Mouse (Mus musculus) limb, embryonic 14.5 days (tissue): ENCODE data around the gene Mycbp2. TPM values are rescaled to one million over a fixed set of nuclear protein-coding genes. Genes with fewer than 3 reads are reported as not detected.

ENCODE experiments used
- ATAC-seq: fragments of 200-750 bp; cut with Nextera tagmentation; 2 replicates; pipeline ENCODE4 v1.8.0; 2017; ENCODE audit warnings: low read depth, moderate number of reproducible peaks, moderate TSS enrichment; ENCODE audit not compliant: low FRiP score
- DNase-seq: peaks from one replicate; pipeline ENCODE4 v3.0.0-alpha.2; 2015; ENCODE audit warnings: low spot score
- H3K27ac ChIP-seq: fragments of 300-500 bp; sonication (generic); replicated peaks from 2 replicates; pipeline ENCODE4 v1.5.1; 2014; ENCODE audit warnings: low read depth, mild to moderate bottlenecking, low read length, moderate library complexity, mixed read lengths
- H3K27me3 ChIP-seq: fragments of 300-500 bp; sonication (generic); 2 replicates; pipeline ENCODE4 v1.6.1; 2014; ENCODE audit warnings: low read length, mixed read lengths; ENCODE audit not compliant: control insufficient read depth, insufficient read depth
- H3K36me3 ChIP-seq: fragments of 300-500 bp; sonication (generic); 2 replicates; pipeline ENCODE4 v1.6.1; 2014; ENCODE audit warnings: mild to moderate bottlenecking, low read length, moderate library complexity, mixed read lengths; ENCODE audit not compliant: control insufficient read depth, insufficient read depth
- H3K4me1 ChIP-seq: fragments of 300-500 bp; sonication (generic); 2 replicates; pipeline ENCODE4 v1.6.1; 2014; ENCODE audit warnings: antibody characterized with exemption, low read length, mixed read lengths; ENCODE audit not compliant: control insufficient read depth, insufficient read depth
- H3K4me2 ChIP-seq: fragments of 300-500 bp; sonication (generic); replicated peaks from 2 replicates; pipeline ENCODE4 v1.6.1; 2014; ENCODE audit warnings: low read depth, mild to moderate bottlenecking, low read length, moderate library complexity; ENCODE audit not compliant: severe bottlenecking
- H3K4me3 ChIP-seq: fragments of 300-500 bp; sonication (generic); replicated peaks from 2 replicates; pipeline ENCODE4 v1.5.1; 2014; ENCODE audit warnings: low read length
- H3K9ac ChIP-seq: fragments of 300-500 bp; sonication (generic); 2 replicates; pipeline ENCODE4 v1.6.1; 2014; ENCODE audit warnings: mild to moderate bottlenecking, low read depth, low read length, moderate library complexity; ENCODE audit not compliant: severe bottlenecking
- H3K9me3 ChIP-seq: fragments of 300-500 bp; sonication (generic); 2 replicates; pipeline ENCODE4 v1.6.1; 2016; ENCODE audit warnings: low read length; ENCODE audit not compliant: control insufficient read depth
- POLR2A ChIP-seq: fragments of 200-500 bp; IDR thresholded peaks from 2 replicates; pipeline ENCODE4 v1.8.0; 2012; ENCODE audit warnings: inconsistent platforms, mild to moderate bottlenecking, moderate library complexity, borderline replicate concordance; ENCODE audit not compliant: insufficient read depth, insufficient read length; ENCODE audit errors: extremely low read depth
- whole genome bisulfite sequencing: fragments of 180-500 bp; shearing (Covaris S2); extraction: QIAGEN DNeasy Blood & Tissue Kit; methylation state at CpG from one replicate; pipeline ENCODE4 v1.1.7; 2014; 5-methylcytosine and 5-hydroxymethylcytosine counted together
- polyA plus RNA-seq, 2 experiments: library from polyadenylated mRNA; depleted of rRNA in 1 of 2; stranded (reverse) in 1 of 2; unstranded in 1 of 2; fragments of >200 nt; fragmentation: Nextera tagmentation in 1 of 2; extraction: Ambion mirVana in 1 of 2; gene quantifications; 2 replicates each; pipeline versions ENCODE4 v1.2.1 to v1.2.3; 2012 to 2014

The Mycbp2 gene
- polyA plus RNA-seq, 2 experiments, result 33.3 to 43.1 TPM

GRCm38 (mm10) chr14:103260437-103260836 is 86.2 kb downstream of the Mycbp2 start:
- Histone ChIP-seq H3K9ac (no peak overlapping the region), H3K27ac (no peak overlapping the region), H3K9me3 (no peaks in the 10 kb centered on the region), H3K36me3 (peaks cover 30% of the 10 kb centered on the region), H3K4me1 (no peaks in the 10 kb centered on the region), H3K4me2 (no peak overlapping the region), H3K27me3 (no peaks in the 10 kb centered on the region), H3K4me3 (no peak overlapping the region)
- DNase-seq (no peak), ATAC-seq (no peak)
- no peak for TF ChIP-seq POLR2A
- 100% methylated on average over 2 of the region's 2 CpGs for WGBS

- peaks cover 30% of the 10 kb centered on the region for H3K36me3 ChIP-seq
- H3K27ac ChIP-seq, result no peak overlapping the region
- H3K9me3 ChIP-seq, result no peaks in the 10 kb centered on the region
- DNase-seq (no peak), ATAC-seq (no peak)
- 84% methylated on average over 2 of the region's 2 CpGs for WGBS
- no peak overlapping the region for H3K9ac ChIP-seq
- no peak for TF ChIP-seq POLR2A
- H3K27me3 ChIP-seq, result no peaks in the 10 kb centered on the region
- H3K4me2 ChIP-seq, result no peak overlapping the region
- no peaks in the 10 kb centered on the region for H3K4me1 ChIP-seq
- H3K4me3 ChIP-seq, result no peak overlapping the region
Observed at GRCm38 (mm10) chr14:103258745-103259144, 87.9 kb downstream of the Mycbp2 start.

GRCm38 (mm10) chr14:103256866-103257265 is 89.7 kb downstream of the Mycbp2 start:
- TF ChIP-seq POLR2A, result no peak
- Histone ChIP-seq H3K4me3 (no peak overlapping the region), H3K27me3 (no peaks in the 10 kb centered on the region), H3K4me2 (no peak overlapping the region), H3K36me3 (peaks cover 27% of the 10 kb centered on the region), H3K9ac (no peak overlapping the region), H3K4me1 (no peaks in the 10 kb centered on the region), H3K9me3 (no peaks in the 10 kb centered on the region), H3K27ac (no peak overlapping the region)
- no peak for DNase-seq
- 90% methylated on average over 7 of the region's 7 CpGs for WGBS
- ATAC-seq, result no peak

GRCm38 (mm10) chr14:103254311-103254710 is 92.3 kb downstream of the Mycbp2 start:
- DNase-seq (no peak), ATAC-seq (no peak)
- WGBS, result 78% methylated on average over 2 of the region's 2 CpGs
- no peak for TF ChIP-seq POLR2A
- no peaks in the 10 kb centered on the region for H3K27me3 ChIP-seq
- H3K9me3 ChIP-seq, result no peaks in the 10 kb centered on the region
- peaks cover 19% of the 10 kb centered on the region for H3K36me3 ChIP-seq
- H3K27ac ChIP-seq, result no peak overlapping the region
- no peak overlapping the region for H3K4me3 ChIP-seq
- H3K9ac ChIP-seq, result no peak overlapping the region
- no peaks in the 10 kb centered on the region for H3K4me1 ChIP-seq
- no peak overlapping the region for H3K4me2 ChIP-seq

GRCm38 (mm10) chr14:103242020-103242419 is 104.6 kb downstream of the Mycbp2 start:
- TF ChIP-seq POLR2A, result no peak
- Histone ChIP-seq H3K27ac (no peak overlapping the region), H3K9ac (no peak overlapping the region), H3K4me1 (no peaks in the 10 kb centered on the region), H3K4me2 (no peak overlapping the region), H3K36me3 (peaks cover 23% of the 10 kb centered on the region), H3K9me3 (no peaks in the 10 kb centered on the region), H3K27me3 (no peaks in the 10 kb centered on the region), H3K4me3 (no peak overlapping the region)
- no peak for ATAC-seq
- 97% methylated on average over 6 of the region's 6 CpGs for WGBS
- no peak for DNase-seq

GRCm38 (mm10) chr14:103234770-103235169 is 111.8 kb downstream of the Mycbp2 start:
- TF ChIP-seq POLR2A, result no peak
- H3K27ac ChIP-seq, result no peak overlapping the region
- H3K36me3 ChIP-seq, result peaks cover 19% of the 10 kb centered on the region
- no peaks in the 10 kb centered on the region for H3K27me3 ChIP-seq
- ATAC-seq (no peak), DNase-seq (no peak)
- H3K9ac ChIP-seq, result no peak overlapping the region
- 91% methylated on average over 6 of the region's 6 CpGs for WGBS
- H3K4me2 ChIP-seq, result no peak overlapping the region
- no peak overlapping the region for H3K4me3 ChIP-seq
- no peaks in the 10 kb centered on the region for H3K4me1 ChIP-seq
- H3K9me3 ChIP-seq, result no peaks in the 10 kb centered on the region
